Mouse (Mus musculus) heart, postnatal 10 days (tissue): ENCODE measurements around the gene Padi3. TPM values are rescaled to one million over a fixed set of nuclear protein-coding genes. Genes with fewer than 3 reads are reported as not detected.
A peak's percentile ranks its signal among the peaks of the same experiment; 100 is the strongest.

Experiments used
- DNase-seq, 2 experiments: peaks; one replicate each; pipeline ENCODE4 v3.0.0; 2021
- intact Hi-C: fragments of 180-260 bp; cut with DNase I; formaldehyde crosslinking; loops from one replicate; pipeline ENCODE4 v1.15.1; 2025
- total RNA-seq, 2 experiments: library from RNA; stranded (reverse); gene quantifications; 2 replicates each; pipeline ENCODE4 v1.2.3; 2021

Gene Padi3
- total RNA-seq, 2 experiments from 2014 or later = 0.12 TPM

- intact Hi-C loops = no loop called here
- DNase-seq = no peak
These were observed 7.0 kb upstream of the Padi3 start for GRCm38 (mm10) chr4:140817413-140817812.

GRCm38 (mm10) chr4:140815996-140816917, 5.8 kb upstream of the Padi3 start:
- peak; percentile 11 to 31 for DNase-seq
- intact Hi-C loops = no loop called here

GRCm38 (mm10) chr4:140815496-140815895, 5.0 kb upstream of the Padi3 start:
- intact Hi-C loops = no loop called here
- no peak for DNase-seq

GRCm38 (mm10) chr4:140814241-140815225, 4.1 kb upstream of the Padi3 start:
- DNase-seq = peak; percentile 34 to 47
- intact Hi-C loops = loop anchor here (5.0 kb wide), 1 partner anchor 88 kb away; no protein-coding TSS in a partner anchor

- no peak for DNase-seq
- intact Hi-C loops = loop anchor here (5.0 kb wide), 1 partner anchor 89 kb away; no protein-coding TSS in a partner anchor
These were observed 3.1 kb upstream of the Padi3 start for GRCm38 (mm10) chr4:140813358-140814185.

- DNase-seq = peak; percentile 27 to 48
- intact Hi-C loops = loop anchor here (5.0 kb wide), 1 partner anchor 90 kb away; no protein-coding TSS in a partner anchor
These were observed 2.2 kb upstream of the Padi3 start for GRCm38 (mm10) chr4:140812609-140813008.

GRCm38 (mm10) chr4:140812191-140812590, 1.7 kb upstream of the Padi3 start:
- DNase-seq = no peak
- intact Hi-C loops = loop anchor here (5.0 kb wide), 1 partner anchor 90 kb away; no protein-coding TSS in a partner anchor

- intact Hi-C loops = no loop called here
- DNase-seq = no peak
These were observed 1.3 kb downstream of the Padi3 start for GRCm38 (mm10) chr4:140809118-140809517.

GRCm38 (mm10) chr4:140804601-140805000, 5.8 kb downstream of the Padi3 start:
- no peak for DNase-seq
- intact Hi-C loops = no loop called here

- DNase-seq = no peak
- intact Hi-C loops = no loop called here
These were observed 9.1 kb downstream of the Padi3 start for GRCm38 (mm10) chr4:140801364-140801763.

- DNase-seq = no peak
- intact Hi-C loops = no loop called here
These were observed 13.7 kb downstream of the Padi3 start for GRCm38 (mm10) chr4:140796786-140797185.

- intact Hi-C loops = no loop called here
- DNase-seq = no peak
These were observed 15.8 kb downstream of the Padi3 start for GRCm38 (mm10) chr4:140794678-140795077.

- intact Hi-C loops = no loop called here
- DNase-seq = no peak
These were observed 16.7 kb downstream of the Padi3 start for GRCm38 (mm10) chr4:140793795-140794194.

GRCm38 (mm10) chr4:140792584-140792983, 17.9 kb downstream of the Padi3 start:
- intact Hi-C loops = no loop called here

GRCm38 (mm10) chr4:140791071-140791470, 19.4 kb downstream of the Padi3 start:
- intact Hi-C loops = no loop called here
- DNase-seq = no peak

More at GRCm38 (mm10) chr4:140792584-140792983, 17.9 kb downstream of the Padi3 start:
- no peak for DNase-seq

- DNase-seq = no peak
- intact Hi-C loops = loop anchor here (1.0 kb wide), 2 partner anchors 112 to 168 kb away; no protein-coding TSS in a partner anchor
These were observed 20.5 kb downstream of the Padi3 start for GRCm38 (mm10) chr4:140789983-140790382.

GRCm38 (mm10) chr4:140788983-140789382, 21.5 kb downstream of the Padi3 start:
- peak; percentile 79 to 84 for DNase-seq
- intact Hi-C loops = loop anchor here (1.0 kb wide), 2 partner anchors 113 to 169 kb away; no protein-coding TSS in a partner anchor

- intact Hi-C loops = no loop called here
- no peak for DNase-seq
These were observed 22.2 kb downstream of the Padi3 start for GRCm38 (mm10) chr4:140788264-140788663.

- intact Hi-C loops = no loop called here
- peak; percentile 52 to 63 for DNase-seq
These were observed 23.0 kb downstream of the Padi3 start for GRCm38 (mm10) chr4:140787414-140787813.

GRCm38 (mm10) chr4:140785217-140785616, 25.2 kb downstream of the Padi3 start:
- intact Hi-C loops = no loop called here

More at GRCm38 (mm10) chr4:140785217-140785616, 25.2 kb downstream of the Padi3 start:
- DNase-seq = no peak
